Mouse (Mus musculus) hindbrain, embryonic 15.5 days (tissue): ENCODE data around the gene Cers6. TPM values are rescaled to one million over a fixed set of nuclear protein-coding genes. Genes with fewer than 3 reads are reported as not detected.

ENCODE experiments used
- ATAC-seq: fragments of 200-750 bp; cut with Nextera tagmentation; 2 replicates; pipeline ENCODE4 v1.8.0; 2017; ENCODE audit warnings: low read depth, moderate number of reproducible peaks, moderate TSS enrichment; ENCODE audit not compliant: low FRiP score
- H3K27ac ChIP-seq: fragments of 300-500 bp; sonication (generic); replicated peaks from 2 replicates; pipeline ENCODE4 v1.5.1; 2015; ENCODE audit warnings: mild to moderate bottlenecking, inconsistent platforms
- H3K27me3 ChIP-seq: fragments of 300-500 bp; sonication (generic); 2 replicates; pipeline ENCODE4 v1.6.1; 2015; ENCODE audit warnings: control low read depth, inconsistent platforms
- H3K36me3 ChIP-seq: fragments of 300-500 bp; sonication (generic); 2 replicates; pipeline ENCODE4 v1.6.1; 2015; ENCODE audit warnings: control low read depth, inconsistent platforms
- H3K4me1 ChIP-seq: fragments of 300-500 bp; sonication (generic); replicated peaks from 2 replicates; pipeline ENCODE4 v1.6.1; 2015; ENCODE audit warnings: control low read depth, inconsistent platforms
- H3K4me2 ChIP-seq: fragments of 300-500 bp; sonication (generic); 2 replicates; pipeline ENCODE4 v1.6.1; 2015; ENCODE audit warnings: moderate library complexity, mild to moderate bottlenecking, inconsistent platforms
- H3K4me3 ChIP-seq: fragments of 300-500 bp; sonication (generic); 2 replicates; pipeline ENCODE4 v1.5.1; 2015; ENCODE audit warnings: mild to moderate bottlenecking, inconsistent platforms
- H3K9ac ChIP-seq: fragments of 300-500 bp; sonication (generic); 2 replicates; pipeline ENCODE4 v1.6.1; 2015; ENCODE audit warnings: inconsistent platforms
- H3K9me3 ChIP-seq: fragments of 300-500 bp; sonication (generic); 2 replicates; pipeline ENCODE4 v1.6.1; 2016; ENCODE audit warnings: control low read depth, inconsistent platforms
- WGBS: fragments of 180-500 bp; shearing (Covaris S2); methylation state at CpG from one replicate; pipeline ENCODE4 v1.1.7; 2015; 5-methylcytosine and 5-hydroxymethylcytosine counted together
- polyA plus RNA-seq: library from polyadenylated mRNA; unstranded; fragments of >200 nt; fragmentation: Nextera tagmentation; extraction: Ambion mirVana; gene quantifications from 2 replicates; pipeline ENCODE4 v1.2.1, GENCODE M21; 2015

Cers6 gene
- polyA plus RNA-seq, 1 experiment from 2014 or later, result 54.9 TPM

- 0 out of 2 replicates have a peak, but pooled peaks cover 10% of the 10 kb centered on the region for H3K36me3 ChIP-seq
- 67% methylated on average over 4 of the region's 4 CpGs for WGBS
Measured at GRCm38 (mm10) chr2:68932656-68933055, 71.4 kb downstream of the Cers6 start.

GRCm38 (mm10) chr2:68934651-68935050 lies 73.4 kb downstream of the Cers6 start:
- WGBS, result 87% methylated on average over 6 of the region's 6 CpGs
- Histone ChIP-seq H3K4me1 (peaks cover 12% of the 10 kb centered on the region; the same call in 1 of the 2 replicates), H3K27ac (no peak overlapping the region), H3K9ac (no peak overlapping the region), H3K9me3 (no peaks in the 10 kb centered on the region), H3K27me3 (no peaks in the 10 kb centered on the region), H3K4me3 (no peak overlapping the region), H3K4me2 (no peak overlapping the region), H3K36me3 (0 out of 2 replicates have a peak, but pooled peaks cover 11% of the 10 kb centered on the region)
- ATAC-seq, result peak; percentile 20; the same call in 1 of the 2 replicates

More at GRCm38 (mm10) chr2:68932656-68933055, 71.4 kb downstream of the Cers6 start:
- Histone ChIP-seq H3K4me2 (no peak overlapping the region), H3K9ac (no peak overlapping the region), H3K27me3 (no peaks in the 10 kb centered on the region), H3K4me3 (no peak overlapping the region), H3K9me3 (no peaks in the 10 kb centered on the region), H3K27ac (no peak overlapping the region), H3K4me1 (peaks cover 12% of the 10 kb centered on the region; the same call in 1 of the 2 replicates)
- no peak for ATAC-seq

GRCm38 (mm10) chr2:68935721-68936294 lies 74.6 kb downstream of the Cers6 start:
- no peak overlapping the region for H3K4me2 ChIP-seq
- WGBS, result 92% methylated on average over 2 of the region's 2 CpGs
- peaks cover 12% of the 10 kb centered on the region; the same call in 1 of the 2 replicates for H3K4me1 ChIP-seq
- H3K9me3 ChIP-seq, result no peaks in the 10 kb centered on the region
- no peak overlapping the region for H3K9ac ChIP-seq
- no peaks in the 10 kb centered on the region for H3K27me3 ChIP-seq
- H3K27ac ChIP-seq, result no peak overlapping the region
- no peak overlapping the region for H3K4me3 ChIP-seq
- ATAC-seq, result no peak
- H3K36me3 ChIP-seq, result 0 out of 2 replicates have a peak, but pooled peaks cover 11% of the 10 kb centered on the region

- Histone ChIP-seq H3K27ac (no peak overlapping the region), H3K4me3 (no peak overlapping the region), H3K4me2 (no peak overlapping the region), H3K4me1 (peaks cover 10% of the 10 kb centered on the region; the same call in 1 of the 2 replicates), H3K9me3 (no peaks in the 10 kb centered on the region), H3K27me3 (no peaks in the 10 kb centered on the region), H3K36me3 (peaks cover 11% of the 10 kb centered on the region; the same call in 1 of the 2 replicates), H3K9ac (no peak overlapping the region)
- no peak for ATAC-seq
- WGBS, result 88% methylated on average over 4 of the region's 4 CpGs
Measured at GRCm38 (mm10) chr2:68936773-68937172, 75.5 kb downstream of the Cers6 start.

- H3K27me3 ChIP-seq, result no peaks in the 10 kb centered on the region
Measured at GRCm38 (mm10) chr2:68937833-68938232, 76.6 kb downstream of the Cers6 start.

GRCm38 (mm10) chr2:68944898-68945297 lies 83.7 kb downstream of the Cers6 start:
- Histone ChIP-seq H3K27me3 (no peaks in the 10 kb centered on the region), H3K27ac (no peak overlapping the region), H3K9ac (no peak overlapping the region), H3K4me1 (no peaks in the 10 kb centered on the region), H3K4me2 (no peak overlapping the region), H3K4me3 (no peak overlapping the region), H3K36me3 (no peaks in the 10 kb centered on the region; the same call in 1 of the 2 replicates), H3K9me3 (no peaks in the 10 kb centered on the region)
- 73% methylated on average over 2 of the region's 2 CpGs for WGBS
- no peak for ATAC-seq

More at GRCm38 (mm10) chr2:68937833-68938232, 76.6 kb downstream of the Cers6 start:
- Histone ChIP-seq H3K36me3 (peaks cover 11% of the 10 kb centered on the region; the same call in 1 of the 2 replicates), H3K27ac (no peak overlapping the region), H3K9me3 (no peaks in the 10 kb centered on the region), H3K9ac (no peak overlapping the region), H3K4me1 (peaks cover under 1% of the 10 kb centered on the region; the same call in 1 of the 2 replicates), H3K4me2 (no peak overlapping the region), H3K4me3 (no peak overlapping the region)
- no peak for ATAC-seq
- 95% methylated on average over 3 of the region's 3 CpGs for WGBS

- WGBS, result 94% methylated on average over 2 of the region's 2 CpGs
- H3K4me2 ChIP-seq, result no peak overlapping the region
- ATAC-seq, result no peak
- no peak overlapping the region for H3K27ac ChIP-seq
- H3K4me3 ChIP-seq, result no peak overlapping the region
- no peaks in the 10 kb centered on the region for H3K9me3 ChIP-seq
- no peaks in the 10 kb centered on the region for H3K27me3 ChIP-seq
- no peaks in the 10 kb centered on the region for H3K4me1 ChIP-seq
- H3K36me3 ChIP-seq, result no peaks in the 10 kb centered on the region; the same call in 1 of the 2 replicates
- H3K9ac ChIP-seq, result no peak overlapping the region
Measured at GRCm38 (mm10) chr2:68945976-68946375, 84.7 kb downstream of the Cers6 start.

GRCm38 (mm10) chr2:68946819-68947218 lies 85.6 kb downstream of the Cers6 start:
- Histone ChIP-seq H3K27ac (no peak overlapping the region), H3K9me3 (0 out of 2 replicates have a peak, but pooled peaks cover 1% of the 10 kb centered on the region), H3K4me2 (no peak overlapping the region), H3K27me3 (no peaks in the 10 kb centered on the region), H3K36me3 (no peaks in the 10 kb centered on the region; the same call in 1 of the 2 replicates), H3K4me3 (no peak overlapping the region), H3K9ac (no peak overlapping the region), H3K4me1 (no peaks in the 10 kb centered on the region)
- no peak for ATAC-seq
- 94% methylated on average over 5 of the region's 5 CpGs for WGBS

- no peaks in the 10 kb centered on the region for H3K27me3 ChIP-seq
- H3K4me3 ChIP-seq, result no peak overlapping the region
- no peak overlapping the region for H3K27ac ChIP-seq
- no peak overlapping the region for H3K4me2 ChIP-seq
- WGBS, result 95% methylated on average over 2 of the region's 2 CpGs
- H3K4me1 ChIP-seq, result no peaks in the 10 kb centered on the region
- no peak overlapping the region for H3K9ac ChIP-seq
- ATAC-seq, result no peak
- H3K36me3 ChIP-seq, result no peaks in the 10 kb centered on the region; the same call in 1 of the 2 replicates
- 0 out of 2 replicates have a peak, but pooled peaks cover 6% of the 10 kb centered on the region for H3K9me3 ChIP-seq
Measured at GRCm38 (mm10) chr2:68949137-68949536, 87.9 kb downstream of the Cers6 start.

GRCm38 (mm10) chr2:68949728-68950127 lies 88.5 kb downstream of the Cers6 start:
- Histone ChIP-seq H3K4me1 (no peaks in the 10 kb centered on the region), H3K4me3 (no peak overlapping the region), H3K36me3 (no peaks in the 10 kb centered on the region; the same call in 1 of the 2 replicates), H3K9me3 (0 out of 2 replicates have a peak, but pooled peaks cover 6% of the 10 kb centered on the region), H3K27me3 (no peaks in the 10 kb centered on the region), H3K27ac (no peak overlapping the region), H3K4me2 (no peak overlapping the region), H3K9ac (no peak overlapping the region)
- no peak for ATAC-seq
- 91% methylated on average over 5 of the region's 5 CpGs for WGBS

- WGBS, result 94% methylated on average over 3 of the region's 3 CpGs
Measured at GRCm38 (mm10) chr2:68951706-68952105, 90.5 kb downstream of the Cers6 start.

GRCm38 (mm10) chr2:68953688-68954087 lies 92.4 kb downstream of the Cers6 start:
- H3K27ac ChIP-seq, result no peak overlapping the region
- no peak for ATAC-seq
- 64% methylated on average over 2 of the region's 2 CpGs for WGBS
- no peak overlapping the region for H3K4me2 ChIP-seq
- H3K9ac ChIP-seq, result no peak overlapping the region
- 0 out of 2 replicates have a peak, but pooled peaks cover 6% of the 10 kb centered on the region for H3K9me3 ChIP-seq
- no peak overlapping the region for H3K4me3 ChIP-seq
- H3K4me1 ChIP-seq, result peaks cover 10% of the 10 kb centered on the region; the same call in 1 of the 2 replicates
- H3K27me3 ChIP-seq, result no peaks in the 10 kb centered on the region
- no peaks in the 10 kb centered on the region; the same call in 1 of the 2 replicates for H3K36me3 ChIP-seq

More at GRCm38 (mm10) chr2:68951706-68952105, 90.5 kb downstream of the Cers6 start:
- Histone ChIP-seq H3K27ac (no peak overlapping the region), H3K9ac (no peak overlapping the region), H3K4me3 (no peak overlapping the region), H3K36me3 (no peaks in the 10 kb centered on the region; the same call in 1 of the 2 replicates), H3K4me1 (no peaks in the 10 kb centered on the region), H3K27me3 (no peaks in the 10 kb centered on the region), H3K4me2 (no peak overlapping the region), H3K9me3 (0 out of 2 replicates have a peak, but pooled peaks cover 6% of the 10 kb centered on the region)
- ATAC-seq, result no peak
